Mouse (Mus musculus) stomach, embryonic 14.5 days (tissue): ENCODE measurements around the gene Tmem150b. TPM values are rescaled to one million over a fixed set of nuclear protein-coding genes. Genes with fewer than 3 reads are reported as not detected.
A peak's percentile ranks its signal among the peaks of the same experiment; 100 is the strongest.

Experiments used
- ATAC-seq: fragments of 200-750 bp; cut with Nextera tagmentation; 2 replicates; pipeline ENCODE4 v1.8.0; 2017; ENCODE audit warnings: low read depth, moderate TSS enrichment; ENCODE audit not compliant: insufficient number of reproducible peaks, insufficient read depth, low FRiP score
- H3K27ac ChIP-seq: fragments of 300-500 bp; sonication (generic); 2 replicates; pipeline ENCODE4 v1.5.1; 2014; ENCODE audit warnings: mild to moderate bottlenecking, low read length, moderate library complexity, mixed read lengths
- H3K27me3 ChIP-seq: fragments of 300-500 bp; sonication (generic); 2 replicates; pipeline ENCODE4 v1.6.1; 2014; ENCODE audit warnings: low read length, control low read depth, mixed read lengths; ENCODE audit not compliant: control insufficient read depth, insufficient read depth
- H3K36me3 ChIP-seq: fragments of 300-500 bp; sonication (generic); 2 replicates; pipeline ENCODE4 v1.6.1; 2014; ENCODE audit warnings: mild to moderate bottlenecking, control low read depth, low read length, moderate library complexity, mixed read lengths; ENCODE audit not compliant: control insufficient read depth, insufficient read depth
- H3K4me1 ChIP-seq: fragments of 300-500 bp; sonication (generic); 2 replicates; pipeline ENCODE4 v1.6.1; 2014; ENCODE audit warnings: low read length, control low read depth, mixed read lengths; ENCODE audit not compliant: control insufficient read depth, insufficient read depth
- H3K4me2 ChIP-seq: fragments of 300-500 bp; sonication (generic); replicated peaks from 2 replicates; pipeline ENCODE4 v1.6.1; 2014; ENCODE audit warnings: low read depth, low read length, control low read depth
- H3K4me3 ChIP-seq: fragments of 300-500 bp; sonication (generic); 2 replicates; pipeline ENCODE4 v1.5.1; 2014; ENCODE audit warnings: low read depth, low read length, control low read depth
- H3K9ac ChIP-seq: fragments of 300-500 bp; sonication (generic); replicated peaks from 2 replicates; pipeline ENCODE4 v1.6.1; 2014; ENCODE audit warnings: low read depth, mild to moderate bottlenecking, control low read depth, low read length, moderate library complexity, mixed read lengths
- H3K9me3 ChIP-seq: fragments of 300-500 bp; sonication (generic); 2 replicates; pipeline ENCODE4 v1.6.1; 2016; ENCODE audit warnings: low read depth, low read length, control low read depth; ENCODE audit not compliant: control insufficient read depth
- WGBS: fragments of 180-500 bp; shearing (Covaris S2); extraction: QIAGEN DNeasy Blood & Tissue Kit; methylation state at CpG from one replicate; pipeline ENCODE4 v1.1.7; 2014; 5-methylcytosine and 5-hydroxymethylcytosine counted together
- polyA plus RNA-seq: library from polyadenylated mRNA; unstranded; fragments of >200 nt; fragmentation: Nextera tagmentation; extraction: Ambion mirVana; gene quantifications from 2 replicates; pipeline ENCODE4 v1.2.1, GENCODE M21; 2014

Tmem150b gene
- polyA plus RNA-seq, 1 experiment from 2014 or later, result 0.36 TPM

DNA sequence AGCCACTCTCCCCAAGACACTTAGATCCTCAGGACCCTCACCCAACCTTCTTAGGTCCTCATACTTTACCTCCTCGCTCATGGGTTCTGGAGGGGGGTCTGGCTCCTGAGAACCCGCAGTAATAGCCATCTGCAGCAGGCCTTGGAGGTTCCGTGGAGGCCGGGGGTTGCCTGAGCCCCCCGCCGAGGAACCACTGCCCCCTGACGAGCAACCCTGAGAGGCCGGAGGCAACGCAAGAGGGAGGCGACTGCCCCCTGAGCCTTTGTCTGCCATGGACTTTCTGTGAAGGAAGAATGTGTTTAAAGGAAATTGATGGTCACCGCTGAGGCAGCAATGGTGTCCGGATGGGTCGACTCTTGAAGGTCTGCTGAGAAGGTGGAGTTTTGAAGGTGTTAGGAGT lies 40.8 kb downstream of the Tmem150b start:
- Histone ChIP-seq H3K27me3 (no peaks in the 10 kb centered on the region), H3K27ac (no peak overlapping the region), H3K4me1 (peaks cover 8% of the 10 kb centered on the region), H3K4me3 (peak overlapping the region; percentile 59), H3K9ac (peak overlapping the region; percentile 42; the same call in 1 of the 2 replicates), H3K4me2 (peak overlapping the region; percentile 94), H3K36me3 (peaks cover 11% of the 10 kb centered on the region; the same call in 1 of the 2 replicates), H3K9me3 (no peaks in the 10 kb centered on the region)
- no peak for ATAC-seq
- 1% methylated on average over 13 of the region's 13 CpGs for WGBS

DNA sequence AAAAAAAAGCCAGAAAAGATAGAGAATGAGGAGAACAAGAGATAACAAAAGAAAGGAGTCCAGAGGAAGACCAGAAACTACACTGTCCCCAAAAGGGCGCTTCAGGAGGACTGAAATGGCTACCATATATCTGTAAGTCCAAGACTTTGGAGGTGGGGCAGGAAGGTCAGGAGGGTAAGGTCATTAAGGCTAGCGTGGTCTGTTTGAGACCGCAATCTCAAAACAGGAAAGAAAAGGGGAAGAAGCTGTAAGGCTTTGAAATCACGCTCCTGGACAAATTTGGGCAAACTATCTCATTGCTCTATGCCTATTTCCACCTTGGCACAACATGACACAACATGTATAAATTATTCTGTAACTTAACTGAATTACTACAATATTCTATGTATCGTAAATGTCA lies 41.7 kb downstream of the Tmem150b start:
- H3K27me3 ChIP-seq, result no peaks in the 10 kb centered on the region
- H3K27ac ChIP-seq, result no peak overlapping the region
- ATAC-seq, result no peak
- peaks cover 11% of the 10 kb centered on the region; the same call in 1 of the 2 replicates for H3K36me3 ChIP-seq
- H3K9me3 ChIP-seq, result no peaks in the 10 kb centered on the region
- no peak overlapping the region for H3K4me3 ChIP-seq
- no peak overlapping the region for H3K4me2 ChIP-seq
- H3K9ac ChIP-seq, result no peak overlapping the region
- peaks cover 8% of the 10 kb centered on the region for H3K4me1 ChIP-seq
- 88% methylated on average over 5 of the region's 5 CpGs for WGBS

DNA sequence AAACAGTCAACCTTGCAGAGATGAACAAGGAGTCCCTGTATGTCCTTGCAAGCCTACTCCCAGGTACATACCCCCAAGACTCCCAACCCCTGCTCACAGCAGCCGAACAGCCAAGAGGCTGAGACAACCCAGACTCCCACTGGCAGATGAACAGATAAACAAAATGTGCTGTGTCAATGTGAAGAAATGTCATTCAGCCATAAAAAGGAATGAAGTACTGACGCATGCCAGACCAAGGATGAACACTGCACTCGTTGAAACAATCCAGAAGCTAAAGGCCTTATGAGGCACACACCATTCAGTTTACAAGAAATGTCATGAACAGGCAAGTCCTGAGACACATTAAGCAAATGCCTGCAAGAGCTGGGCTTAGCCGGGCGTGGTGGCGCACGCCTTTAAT lies 49.8 kb downstream of the Tmem150b start:
- Histone ChIP-seq H3K9me3 (no peaks in the 10 kb centered on the region), H3K27ac (no peak overlapping the region), H3K4me3 (no peak overlapping the region), H3K9ac (no peak overlapping the region), H3K4me2 (no peak overlapping the region), H3K4me1 (no peaks in the 10 kb centered on the region), H3K27me3 (no peaks in the 10 kb centered on the region), H3K36me3 (peaks cover 12% of the 10 kb centered on the region)
- peak; percentile 51; the same call in 1 of the 2 replicates for ATAC-seq
- 61% methylated on average over 7 of the region's 7 CpGs for WGBS

DNA sequence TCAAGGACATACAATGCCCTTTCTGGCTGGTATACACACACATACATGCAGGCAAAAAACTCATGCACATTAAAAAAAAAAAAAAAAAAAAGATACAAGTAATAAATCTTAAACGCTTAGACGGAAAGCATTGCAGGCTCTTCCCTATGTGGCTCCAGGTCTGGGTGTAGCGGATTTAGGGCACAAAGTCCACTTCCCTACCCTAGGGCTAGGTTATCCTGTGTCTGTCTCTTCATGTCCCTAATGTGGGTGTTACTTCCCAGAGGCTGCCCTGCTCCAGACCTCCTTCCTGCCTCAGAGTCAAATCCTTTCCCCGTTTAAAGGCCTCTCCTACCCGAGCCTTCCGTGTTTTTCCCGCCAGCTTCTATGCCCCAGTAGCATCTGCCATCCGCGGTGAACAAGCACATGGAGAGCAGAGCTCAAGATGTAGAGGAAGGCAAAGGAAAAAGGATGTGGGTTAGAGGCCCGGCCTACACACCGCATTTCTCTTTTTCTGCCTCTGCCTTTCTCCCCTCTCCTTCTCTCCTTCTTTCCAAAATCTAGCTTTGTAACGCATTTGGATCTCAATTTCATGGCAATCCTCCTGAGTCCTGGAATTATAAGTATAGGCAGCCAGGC lies 50.8 kb downstream of the Tmem150b start:
- peak overlapping the region; percentile 39; the same call in 1 of the 2 replicates for H3K27ac ChIP-seq
- no peak overlapping the region for H3K4me3 ChIP-seq
- no peaks in the 10 kb centered on the region for H3K27me3 ChIP-seq
- WGBS, result 85% methylated on average over 12 of the region's 12 CpGs
- H3K9me3 ChIP-seq, result no peaks in the 10 kb centered on the region
- no peak overlapping the region for H3K4me2 ChIP-seq
- no peak overlapping the region for H3K9ac ChIP-seq
- ATAC-seq, result no peak
- H3K4me1 ChIP-seq, result no peaks in the 10 kb centered on the region
- H3K36me3 ChIP-seq, result peaks cover 12% of the 10 kb centered on the region

DNA sequence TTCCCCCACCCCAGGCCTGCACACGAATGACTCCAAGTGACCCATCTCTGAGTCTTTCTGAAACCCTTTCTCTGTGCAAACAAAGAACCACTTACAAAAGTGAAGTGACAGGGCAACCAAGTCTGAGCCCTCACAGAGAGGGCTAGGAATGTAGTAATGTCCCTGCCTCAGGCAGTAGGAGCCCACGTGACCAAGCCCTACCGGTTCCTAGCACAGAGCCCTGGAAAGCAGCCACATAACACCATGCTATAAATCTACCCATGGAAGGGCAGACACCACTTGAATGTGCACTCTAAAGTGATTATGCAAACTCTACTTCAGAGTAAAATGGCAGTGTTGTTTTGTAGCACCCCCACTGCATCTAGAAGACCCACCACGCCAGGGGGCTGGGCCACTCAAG lies 53.1 kb downstream of the Tmem150b start:
- Histone ChIP-seq H3K27me3 (no peaks in the 10 kb centered on the region), H3K9ac (no peak overlapping the region), H3K36me3 (peaks cover 14% of the 10 kb centered on the region), H3K4me3 (no peak overlapping the region), H3K4me1 (no peaks in the 10 kb centered on the region), H3K4me2 (no peak overlapping the region), H3K9me3 (no peaks in the 10 kb centered on the region), H3K27ac (no peak overlapping the region)
- 67% methylated on average over 4 of the region's 4 CpGs for WGBS
- peak; percentile 53; the same call in 1 of the 2 replicates for ATAC-seq

DNA sequence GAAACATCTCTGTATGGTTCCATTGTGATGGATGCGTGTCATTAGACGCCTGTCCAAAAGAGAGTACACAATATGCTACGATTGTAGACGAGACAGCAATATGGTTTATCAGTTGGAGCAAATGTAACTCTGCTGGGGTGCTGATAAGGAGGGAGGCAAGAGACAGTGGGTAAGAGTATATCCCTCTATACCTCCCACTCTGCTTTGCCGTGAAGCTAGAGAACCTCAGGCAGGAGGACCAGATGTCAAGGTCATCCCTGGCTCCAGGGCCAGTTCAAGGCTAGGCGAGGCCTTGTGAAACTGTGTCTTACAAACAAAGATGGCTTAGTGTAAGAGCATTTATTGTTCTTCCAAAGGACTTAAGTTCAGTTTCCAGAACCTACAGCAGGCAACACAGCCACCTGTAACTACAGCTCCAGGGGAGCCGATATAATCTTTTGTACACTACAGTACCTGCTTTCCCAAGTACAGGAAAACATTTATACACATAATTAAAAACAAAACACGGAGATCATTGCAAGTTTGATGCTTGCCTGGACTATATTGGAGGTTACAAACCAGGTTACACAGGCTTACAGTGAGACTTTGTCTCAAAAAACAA lies 54.3 kb downstream of the Tmem150b start:
- Histone ChIP-seq H3K9me3 (no peaks in the 10 kb centered on the region), H3K9ac (no peak overlapping the region), H3K4me2 (no peak overlapping the region), H3K36me3 (peaks cover 19% of the 10 kb centered on the region), H3K27ac (no peak overlapping the region), H3K27me3 (no peaks in the 10 kb centered on the region), H3K4me1 (no peaks in the 10 kb centered on the region), H3K4me3 (no peak overlapping the region)
- WGBS, result 88% methylated on average over 8 of the region's 8 CpGs
- ATAC-seq, result no peak; the same call in 1 of the 2 replicates

DNA sequence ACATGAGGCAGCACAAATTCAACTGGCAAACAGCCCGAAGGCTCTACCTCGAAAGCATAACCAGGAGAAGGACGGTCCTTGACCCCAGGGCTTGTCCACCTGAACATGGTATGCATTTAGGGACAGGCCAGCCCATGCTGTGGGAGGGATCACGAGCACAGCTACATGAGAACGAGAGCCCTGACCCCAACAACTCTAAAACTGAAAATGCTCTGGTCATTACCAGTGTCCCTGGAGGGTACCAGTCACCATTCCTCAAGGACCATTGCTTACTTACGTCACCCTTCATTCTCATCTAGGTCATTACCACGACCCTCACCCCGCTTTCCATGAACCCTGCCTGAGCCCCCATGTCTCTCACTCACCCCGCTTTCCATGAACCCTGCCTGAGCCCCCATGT lies 55.9 kb downstream of the Tmem150b start:
- Histone ChIP-seq H3K9me3 (no peaks in the 10 kb centered on the region), H3K27ac (no peak overlapping the region), H3K4me1 (no peaks in the 10 kb centered on the region), H3K9ac (no peak overlapping the region), H3K4me2 (no peak overlapping the region), H3K4me3 (no peak overlapping the region), H3K27me3 (no peaks in the 10 kb centered on the region), H3K36me3 (peaks cover 24% of the 10 kb centered on the region)
- no peak for ATAC-seq
- WGBS, result 93% methylated on average over 9 of the region's 9 CpGs

DNA sequence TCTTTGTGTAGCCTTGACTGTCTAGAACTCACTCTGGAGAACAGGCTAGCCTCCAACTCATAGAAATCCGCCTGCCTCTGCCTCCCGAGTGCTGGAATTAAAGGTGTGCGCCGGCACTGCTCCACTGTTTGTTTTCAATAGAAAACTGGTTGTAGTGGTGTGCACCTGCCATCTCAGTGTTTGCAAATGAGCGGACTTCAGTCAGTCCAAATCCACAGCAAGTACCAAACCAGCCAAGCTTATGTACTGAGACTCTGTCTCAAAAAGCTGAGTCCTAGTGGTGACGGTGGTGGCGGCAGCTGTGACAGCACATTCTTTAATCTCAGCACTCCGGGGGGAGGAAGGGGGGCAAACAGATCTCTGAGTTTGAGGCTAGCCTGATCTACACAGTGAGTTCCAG lies 56.5 kb downstream of the Tmem150b start:
- no peak overlapping the region for H3K4me2 ChIP-seq
- H3K4me3 ChIP-seq, result no peak overlapping the region
- H3K27me3 ChIP-seq, result no peaks in the 10 kb centered on the region
- H3K27ac ChIP-seq, result no peak overlapping the region
- peaks cover 25% of the 10 kb centered on the region for H3K36me3 ChIP-seq
- H3K9ac ChIP-seq, result no peak overlapping the region
- no peak for ATAC-seq
- no peaks in the 10 kb centered on the region for H3K4me1 ChIP-seq
- WGBS, result 96% methylated on average over 8 of the region's 8 CpGs
- no peaks in the 10 kb centered on the region for H3K9me3 ChIP-seq
